ENCODE assay signal across 9 mouse cellular contexts in genomic region chr16:95728453-95729435, GRCm38 (mm10). TPM values are rescaled to one million over a fixed set of nuclear protein-coding genes. Genes with fewer than 3 reads are reported as not detected.
DNase-seq lines count a peak whose midpoint lies in the region; ATAC-seq and TF ChIP-seq lines count a peak whose summit lies in the region.
"Had no signal": no experiment of that assay in that cellular context is flagged by ENCODE, and none has a peak within 500 bp of the region (broad histone marks: within the 10 kb centered on the region; RNA-seq: fewer than 3 reads in every experiment).

No protein-coding gene starts in this region.

- H3K27me3 ChIP-seq in lung, postnatal 0 days (replicated peaks; ENCODE audit: insufficient read depth, low read length): no peaks in the 10 kb centered on the region
- H3K27me3 ChIP-seq in stomach, embryonic 14.5 days (ENCODE audit: control insufficient read depth, insufficient read depth, low read length): no peaks in the 10 kb centered on the region
- H3K27me3 ChIP-seq: neural tube, embryonic 12.5 days had no signal

- H3K9ac ChIP-seq in lung, postnatal 0 days (replicated peaks; ENCODE audit: low read depth): no peak overlapping the region
- no peak overlapping the region for H3K9ac ChIP-seq in stomach, embryonic 14.5 days (replicated peaks; ENCODE audit: low read depth, low read length)
- H3K9ac ChIP-seq: neural tube, embryonic 12.5 days had no signal

- intact Hi-C loops in heart, postnatal 14 days (cut with DNase I): no loop called here

- TF ChIP-seq CTCF in lung, postnatal 0 days (IDR thresholded peaks at IDR 0.05): no peak

- peak; percentile 97 for TF ChIP-seq EP300 in lung, postnatal 0 days (IDR thresholded peaks at IDR 0.05)

- no peak overlapping the region for H3K4me3 ChIP-seq in lung, postnatal 0 days (ENCODE audit: low read depth, low read length)
- H3K4me3 ChIP-seq in stomach, embryonic 14.5 days (ENCODE audit: low read depth, low read length): no peak overlapping the region
- H3K4me3 ChIP-seq: neural tube, embryonic 12.5 days had no signal

- peaks cover 8% of the 10 kb centered on the region; the same call in 1 of the 2 replicates for H3K4me1 ChIP-seq in lung, postnatal 0 days (ENCODE audit: insufficient read depth, low read depth, low read length)
- H3K4me1 ChIP-seq in stomach, embryonic 14.5 days (ENCODE audit: control insufficient read depth, insufficient read depth, low read length): no peaks in the 10 kb centered on the region
- H3K4me1 ChIP-seq: neural tube, embryonic 12.5 days had no signal

- ATAC-seq in lung, postnatal 0 days: peak; percentile 94
- ATAC-seq in stomach, embryonic 14.5 days (ENCODE audit: insufficient number of reproducible peaks, insufficient read depth, low FRiP score, low read depth): peak; percentile 49; the same call in 1 of the 2 replicates

- H3K27ac ChIP-seq in lung, postnatal 0 days (ENCODE audit: low read length): peak overlapping the region; percentile 32; the same call in 1 of the 2 replicates
- H3K27ac ChIP-seq in stomach, embryonic 14.5 days (ENCODE audit: low read length): no peak overlapping the region
- H3K27ac ChIP-seq: neural tube, embryonic 12.5 days had no signal

- DNase-seq in kidney, adult 11 months: peak; percentile 30
- DNase-seq in kidney, adult 18-20 months: no peak
- peak; percentile 53 for DNase-seq in adrenal gland, postnatal 10 days
- peak; percentile 51 to 57 for DNase-seq in heart, postnatal 14 days
- DNase-seq in lung, postnatal 0 days (ENCODE audit: low spot score): peak; percentile 97
- DNase-seq in layer of hippocampus, postnatal 36 days: no peak
- no peak for DNase-seq in cerebellum, adult 9-10 months

- no peaks in the 10 kb centered on the region for H3K9me3 ChIP-seq in lung, postnatal 0 days (ENCODE audit: low read length)
- no peaks in the 10 kb centered on the region for H3K9me3 ChIP-seq in stomach, embryonic 14.5 days (ENCODE audit: control insufficient read depth, low read depth, low read length)
- H3K9me3 ChIP-seq: neural tube, embryonic 12.5 days had no signal

- no peaks in the 10 kb centered on the region for H3K36me3 ChIP-seq in lung, postnatal 0 days (ENCODE audit: insufficient read depth, low read length)
- H3K36me3 ChIP-seq in stomach, embryonic 14.5 days (ENCODE audit: control insufficient read depth, insufficient read depth, low read length): no peaks in the 10 kb centered on the region
- H3K36me3 ChIP-seq: neural tube, embryonic 12.5 days had no signal

- H3K4me2 ChIP-seq in lung, postnatal 0 days (replicated peaks; ENCODE audit: low read depth, low read length): no peak overlapping the region
- H3K4me2 ChIP-seq in stomach, embryonic 14.5 days (replicated peaks; ENCODE audit: low read depth, low read length): no peak overlapping the region
- H3K4me2 ChIP-seq: neural tube, embryonic 12.5 days had no signal

- 40% methylated on average over 10 of the region's 10 CpGs for WGBS in lung, postnatal 0 days
- 66% methylated on average over 10 of the region's 10 CpGs for WGBS in stomach, embryonic 14.5 days

RNA-seq across cellular contexts. Expression of gene Ets2, which starts 26.9 kb away (rescaled TPM):
- total RNA-seq in adrenal gland, postnatal 10 days (2021): 10 to 100 TPM; 69.6 to 93.3 TPM
- 100 to 1,000 TPM in 1 of 2 experiments, 10 to 100 TPM in 1; 100.0 to 103 TPM for total RNA-seq in heart, postnatal 14 days (2021)
- polyA plus RNA-seq in lung, postnatal 0 days (2015; fragmentation: Nextera tagmentation; extraction: Ambion mirVana): 71.2 and 75.5 TPM in 2 replicates
- 37.9 and 45.1 TPM in 2 replicates for polyA plus RNA-seq in stomach, embryonic 14.5 days (2014; fragmentation: Nextera tagmentation; extraction: Ambion mirVana)
- 10 to 100 TPM; 72.7 to 75.3 TPM for total RNA-seq in layer of hippocampus, postnatal 36 days (2021)

Comparison
In these comparisons a context has a peak if more than half of its experiments do, and no peak if none do; other contexts are left out.
1. DNase-seq: peak in kidney, adult 11 months (single experiment), adrenal gland, postnatal 10 days (single experiment), heart, postnatal 14 days (2 of 2) and lung, postnatal 0 days (single experiment); none in kidney, adult 18-20 months (single experiment), layer of hippocampus, postnatal 36 days (0 of 2) and cerebellum, adult 9-10 months (single experiment).